Mouse (Mus musculus) erythroblast, embryonic 14.5 days (primary cell): ENCODE results near the gene Slco4c1. TPM values are rescaled to one million over a fixed set of nuclear protein-coding genes. Genes with fewer than 3 reads are reported as not detected.

Source experiments
- H3K27me3 ChIP-seq: 2 replicates; pipeline ENCODE4 v1.6.1; 2012; ENCODE audit warnings: inconsistent platforms; ENCODE audit not compliant: control insufficient read depth
- H3K36me3 ChIP-seq: 2 replicates; pipeline ENCODE4 v1.6.1; 2012; ENCODE audit warnings: mild to moderate bottlenecking, inconsistent platforms; ENCODE audit not compliant: control insufficient read depth
- H3K4me1 ChIP-seq: 2 replicates; pipeline ENCODE4 v1.6.1; 2012; ENCODE audit warnings: inconsistent platforms; ENCODE audit not compliant: control insufficient read depth
- H3K4me3 ChIP-seq: replicated peaks from 2 replicates; pipeline ENCODE3; 2012; ENCODE audit warnings: moderate library complexity, mild to moderate bottlenecking, inconsistent platforms
- H3K9me3 ChIP-seq: 2 replicates; pipeline ENCODE4 v1.6.1; 2012; ENCODE audit warnings: low read length, inconsistent platforms, mixed read lengths; ENCODE audit not compliant: control insufficient read depth
- GATA1 ChIP-seq: IDR thresholded peaks from 2 replicates; pipeline ENCODE4 v1.6.1; 2012; ENCODE audit warnings: low read length, inconsistent platforms, mixed read lengths
- TAL1 ChIP-seq: IDR thresholded peaks from 3 replicates; pipeline ENCODE4 v1.6.1; 2012; ENCODE audit warnings: low read length, inconsistent platforms, mixed read lengths
- polyA plus RNA-seq: library from polyadenylated mRNA; stranded (reverse); fragments of >175 nt; gene quantifications from 2 replicates; pipeline ENCODE4 v1.2.3, GENCODE M21; 2012

Gene Slco4c1
- not detected in 2 replicates for polyA plus RNA-seq

- Histone ChIP-seq H3K36me3 (no peaks in the 10 kb centered on the region), H3K9me3 (no peaks in the 10 kb centered on the region), H3K27me3 (peaks cover 12% of the 10 kb centered on the region), H3K4me1 (no peaks in the 10 kb centered on the region), H3K4me3 (peak within 1 kb of the TSS; percentile 46)
- no peak for TF ChIP-seq GATA1
- TF ChIP-seq TAL1, result no peak
Measured at GRCm38 (mm10) chr1:96871528-96872360, at the start of gene Slco4c1. Gene Slco4c1 (minus strand): TSS chr1:96872171.

GRCm38 (mm10) chr1:96917333-96917732 is 45.4 kb upstream of the Slco4c1 start:
- Histone ChIP-seq H3K36me3 (no peaks in the 10 kb centered on the region), H3K4me3 (no peak overlapping the region), H3K4me1 (no peaks in the 10 kb centered on the region), H3K9me3 (peaks cover 2% of the 10 kb centered on the region; the same call in 1 of the 2 replicates), H3K27me3 (no peaks in the 10 kb centered on the region)
- TF ChIP-seq TAL1, result no peak
- no peak for TF ChIP-seq GATA1

GRCm38 (mm10) chr1:96883788-96884187 is 11.8 kb upstream of the Slco4c1 start:
- Histone ChIP-seq H3K36me3 (no peaks in the 10 kb centered on the region), H3K4me1 (no peaks in the 10 kb centered on the region), H3K9me3 (no peaks in the 10 kb centered on the region), H3K4me3 (no peak overlapping the region), H3K27me3 (no peaks in the 10 kb centered on the region)
- TF ChIP-seq TAL1 (no peak), GATA1 (no peak)

- H3K9me3 ChIP-seq, result no peaks in the 10 kb centered on the region
- no peaks in the 10 kb centered on the region for H3K27me3 ChIP-seq
- TF ChIP-seq TAL1 (no peak), GATA1 (no peak)
- H3K36me3 ChIP-seq, result no peaks in the 10 kb centered on the region
- no peak overlapping the region for H3K4me3 ChIP-seq
- no peaks in the 10 kb centered on the region for H3K4me1 ChIP-seq
Measured at GRCm38 (mm10) chr1:96878572-96878971, 6.6 kb upstream of the Slco4c1 start.

- Histone ChIP-seq H3K4me1 (no peaks in the 10 kb centered on the region), H3K27me3 (peaks cover 12% of the 10 kb centered on the region), H3K9me3 (no peaks in the 10 kb centered on the region), H3K4me3 (no peak overlapping the region), H3K36me3 (no peaks in the 10 kb centered on the region)
- TF ChIP-seq TAL1 (no peak), GATA1 (no peak)
Measured at GRCm38 (mm10) chr1:96876076-96876475, 4.1 kb upstream of the Slco4c1 start.

GRCm38 (mm10) chr1:96874636-96875035 is 2.7 kb upstream of the Slco4c1 start:
- TF ChIP-seq TAL1 (no peak), GATA1 (no peak)
- Histone ChIP-seq H3K9me3 (no peaks in the 10 kb centered on the region), H3K27me3 (peaks cover 12% of the 10 kb centered on the region), H3K4me1 (no peaks in the 10 kb centered on the region), H3K36me3 (no peaks in the 10 kb centered on the region), H3K4me3 (no peak overlapping the region)

- H3K4me3 ChIP-seq, result peak overlapping the region; percentile 46
- TF ChIP-seq GATA1, result no peak
- no peaks in the 10 kb centered on the region for H3K9me3 ChIP-seq
- no peaks in the 10 kb centered on the region for H3K36me3 ChIP-seq
- H3K4me1 ChIP-seq, result no peaks in the 10 kb centered on the region
- H3K27me3 ChIP-seq, result peaks cover 12% of the 10 kb centered on the region
Measured at GRCm38 (mm10) chr1:96872361-96872693, 356 bp upstream of the Slco4c1 start.

- H3K36me3 ChIP-seq, result no peaks in the 10 kb centered on the region
- no peaks in the 10 kb centered on the region for H3K9me3 ChIP-seq
- H3K27me3 ChIP-seq, result peaks cover 12% of the 10 kb centered on the region
- no peaks in the 10 kb centered on the region for H3K4me1 ChIP-seq
- H3K4me3 ChIP-seq, result no peak overlapping the region
- TF ChIP-seq TAL1 (no peak), GATA1 (no peak)
Measured at GRCm38 (mm10) chr1:96870764-96871307, 1.1 kb downstream of the Slco4c1 start.

GRCm38 (mm10) chr1:96868722-96869121 is 3.2 kb downstream of the Slco4c1 start:
- Histone ChIP-seq H3K9me3 (no peaks in the 10 kb centered on the region), H3K27me3 (peaks cover 12% of the 10 kb centered on the region), H3K36me3 (no peaks in the 10 kb centered on the region), H3K4me3 (no peak overlapping the region), H3K4me1 (no peaks in the 10 kb centered on the region)
- no peak for TF ChIP-seq GATA1
- no peak for TF ChIP-seq TAL1

- no peaks in the 10 kb centered on the region for H3K36me3 ChIP-seq
- H3K9me3 ChIP-seq, result no peaks in the 10 kb centered on the region
- no peak for TF ChIP-seq GATA1
- TF ChIP-seq TAL1, result no peak
- no peaks in the 10 kb centered on the region for H3K4me1 ChIP-seq
- no peak overlapping the region for H3K4me3 ChIP-seq
- H3K27me3 ChIP-seq, result no peaks in the 10 kb centered on the region
Measured at GRCm38 (mm10) chr1:96866002-96866401, 6.0 kb downstream of the Slco4c1 start.
